Mouse (Mus musculus) midbrain, embryonic 11.5 days (tissue): ENCODE data around the gene Mrpl52. TPM values are rescaled to one million over a fixed set of nuclear protein-coding genes. Genes with fewer than 3 reads are reported as not detected.

Experiments used
- ATAC-seq: fragments of 200-750 bp; cut with Nextera tagmentation; 2 replicates; pipeline ENCODE4 v1.8.0; 2017; ENCODE audit warnings: moderate TSS enrichment, moderate library complexity; ENCODE audit not compliant: low FRiP score
- DNase-seq: peaks from one replicate; pipeline ENCODE4 v3.0.0; 2015; ENCODE audit warnings: low spot score; ENCODE audit errors: missing footprints
- H3K27ac ChIP-seq: fragments of 300-500 bp; sonication (generic); 2 replicates; pipeline ENCODE4 v1.5.1; 2014; ENCODE audit warnings: low read depth, low read length
- H3K27me3 ChIP-seq: fragments of 300-500 bp; sonication (generic); 2 replicates; pipeline ENCODE4 v1.6.1; 2014; ENCODE audit warnings: mild to moderate bottlenecking, low read length, moderate library complexity, mixed read lengths; ENCODE audit not compliant: control insufficient read depth, insufficient read depth
- H3K36me3 ChIP-seq: fragments of 300-500 bp; sonication (generic); 2 replicates; pipeline ENCODE4 v1.6.1; 2014; ENCODE audit warnings: mild to moderate bottlenecking, low read length, moderate library complexity, mixed read lengths; ENCODE audit not compliant: control insufficient read depth, insufficient read depth
- H3K4me1 ChIP-seq: fragments of 300-500 bp; sonication (generic); 2 replicates; pipeline ENCODE4 v1.6.1; 2014; ENCODE audit warnings: low read length; ENCODE audit not compliant: control insufficient read depth, insufficient read depth
- H3K4me2 ChIP-seq: fragments of 300-500 bp; sonication (generic); 2 replicates; pipeline ENCODE4 v1.6.1; 2014; ENCODE audit warnings: mild to moderate bottlenecking, moderate library complexity
- H3K4me3 ChIP-seq: fragments of 300-500 bp; sonication (generic); 2 replicates; pipeline ENCODE4 v1.5.1; 2014; ENCODE audit warnings: low read depth, low read length
- H3K9ac ChIP-seq: fragments of 300-500 bp; sonication (generic); 2 replicates; pipeline ENCODE4 v1.6.1; 2014; ENCODE audit warnings: low read length
- H3K9me3 ChIP-seq: fragments of 300-500 bp; sonication (generic); 2 replicates; pipeline ENCODE4 v1.6.1; 2016; ENCODE audit warnings: low read length; ENCODE audit not compliant: control insufficient read depth
- WGBS: fragments of 180-500 bp; shearing (Covaris S2); extraction: QIAGEN DNeasy Blood & Tissue Kit; methylation state at CpG from one replicate; pipeline ENCODE4 v1.1.7; 2014; 5-methylcytosine and 5-hydroxymethylcytosine counted together
- polyA plus RNA-seq: library from polyadenylated mRNA; unstranded; fragments of >200 nt; fragmentation: Nextera tagmentation; extraction: Ambion mirVana; gene quantifications from 2 replicates; pipeline ENCODE4 v1.2.1, GENCODE M21; 2014

Mrpl52 gene
- polyA plus RNA-seq, 1 experiment from 2014 or later, result 238 TPM

GRCm38 (mm10) chr14:54445476-54445875 lies 18.8 kb downstream of the Mrpl52 start:
- no peaks in the 10 kb centered on the region for H3K4me1 ChIP-seq
- H3K4me3 ChIP-seq, result no peak overlapping the region
- no peaks in the 10 kb centered on the region for H3K9me3 ChIP-seq
- H3K27me3 ChIP-seq, result no peaks in the 10 kb centered on the region
- H3K9ac ChIP-seq, result no peak overlapping the region
- DNase-seq (no peak), ATAC-seq (no peak)
- H3K36me3 ChIP-seq, result no peaks in the 10 kb centered on the region
- no peak overlapping the region for H3K4me2 ChIP-seq
- no peak overlapping the region for H3K27ac ChIP-seq
- 58% methylated on average over 3 of the region's 3 CpGs for WGBS

GRCm38 (mm10) chr14:54453566-54453965 lies 26.9 kb downstream of the Mrpl52 start:
- H3K4me3 ChIP-seq, result no peak overlapping the region
- ATAC-seq, result no peak
- H3K27me3 ChIP-seq, result no peaks in the 10 kb centered on the region
- no peak overlapping the region for H3K4me2 ChIP-seq
- DNase-seq, result no peak
- H3K4me1 ChIP-seq, result no peaks in the 10 kb centered on the region
- no peak overlapping the region for H3K9ac ChIP-seq
- H3K36me3 ChIP-seq, result no peaks in the 10 kb centered on the region
- 85% methylated on average over 9 of the region's 9 CpGs for WGBS
- H3K9me3 ChIP-seq, result no peaks in the 10 kb centered on the region
- no peak overlapping the region for H3K27ac ChIP-seq

GRCm38 (mm10) chr14:54454669-54455528 lies 28.2 kb downstream of the Mrpl52 start:
- Histone ChIP-seq H3K9me3 (no peaks in the 10 kb centered on the region), H3K36me3 (no peaks in the 10 kb centered on the region), H3K4me1 (no peaks in the 10 kb centered on the region), H3K27ac (no peak overlapping the region), H3K4me2 (no peak overlapping the region), H3K27me3 (no peaks in the 10 kb centered on the region), H3K4me3 (no peak overlapping the region), H3K9ac (no peak overlapping the region)
- no peak for ATAC-seq
- WGBS, result 88% methylated on average over 11 of the region's 11 CpGs
- DNase-seq, result no peak

GRCm38 (mm10) chr14:54457907-54458569 lies 31.3 kb downstream of the Mrpl52 start:
- H3K9me3 ChIP-seq, result no peaks in the 10 kb centered on the region
- H3K9ac ChIP-seq, result no peak overlapping the region
- DNase-seq (no peak), ATAC-seq (no peak)
- WGBS, result 89% methylated on average over 14 of the region's 14 CpGs
- no peak overlapping the region for H3K27ac ChIP-seq
- H3K27me3 ChIP-seq, result no peaks in the 10 kb centered on the region
- H3K4me3 ChIP-seq, result no peak overlapping the region
- no peaks in the 10 kb centered on the region for H3K36me3 ChIP-seq
- no peak overlapping the region for H3K4me2 ChIP-seq
- H3K4me1 ChIP-seq, result no peaks in the 10 kb centered on the region

- H3K27ac ChIP-seq, result no peak overlapping the region
- H3K4me1 ChIP-seq, result peaks cover 9% of the 10 kb centered on the region
- no peak overlapping the region for H3K9ac ChIP-seq
- no peak for ATAC-seq
- no peaks in the 10 kb centered on the region for H3K36me3 ChIP-seq
- H3K4me3 ChIP-seq, result no peak overlapping the region
- WGBS, result 76% methylated on average over 4 of the region's 4 CpGs
- H3K9me3 ChIP-seq, result no peaks in the 10 kb centered on the region
- H3K4me2 ChIP-seq, result no peak overlapping the region
- H3K27me3 ChIP-seq, result no peaks in the 10 kb centered on the region
- no peak for DNase-seq
Measured at GRCm38 (mm10) chr14:54462146-54462545, 35.4 kb downstream of the Mrpl52 start.

- peaks cover 9% of the 10 kb centered on the region for H3K4me1 ChIP-seq
- peak overlapping the region; percentile 93 for H3K4me2 ChIP-seq
- ATAC-seq, result peak; percentile 52
- 15% methylated on average over 12 of the region's 12 CpGs for WGBS
- no peaks in the 10 kb centered on the region for H3K36me3 ChIP-seq
- no peaks in the 10 kb centered on the region for H3K9me3 ChIP-seq
- no peaks in the 10 kb centered on the region for H3K27me3 ChIP-seq
- no peak overlapping the region for H3K27ac ChIP-seq
- no peak for DNase-seq
- H3K4me3 ChIP-seq, result peak overlapping the region; percentile 75
- H3K9ac ChIP-seq, result peak overlapping the region; percentile 79; the same call in 1 of the 2 replicates
Measured at GRCm38 (mm10) chr14:54463108-54463958, 36.6 kb downstream of the Mrpl52 start.

GRCm38 (mm10) chr14:54463959-54464292 lies 37.2 kb downstream of the Mrpl52 start, which contains the start of gene Lrp10:
Gene Lrp10 (plus strand): TSS chr14:54464137.
- under 1% methylated on average over 35 of the region's 35 CpGs for WGBS
- peak within 1 kb of the TSS; percentile 93 for H3K4me2 ChIP-seq
- H3K27ac ChIP-seq, result peak within 1 kb of the TSS; percentile 50; the same call in 1 of the 2 replicates
- no peaks in the 10 kb centered on the region; the same call in 1 of the 2 replicates for H3K36me3 ChIP-seq
- no peaks in the 10 kb centered on the region for H3K27me3 ChIP-seq
- DNase-seq, result peak; percentile 98
- H3K9me3 ChIP-seq, result no peaks in the 10 kb centered on the region
- H3K4me1 ChIP-seq, result peaks cover 9% of the 10 kb centered on the region
- peak; percentile 94 for ATAC-seq
- peak within 1 kb of the TSS; percentile 79 for H3K9ac ChIP-seq
- peak within 1 kb of the TSS; percentile 75 for H3K4me3 ChIP-seq

- WGBS, result under 1% methylated on average over 50 of the region's 57 CpGs
Measured at GRCm38 (mm10) chr14:54464293-54465005, 37.7 kb downstream of the Mrpl52 start.

More at GRCm38 (mm10) chr14:54464293-54465005, 37.7 kb downstream of the Mrpl52 start:
- Histone ChIP-seq H3K9me3 (no peaks in the 10 kb centered on the region), H3K4me1 (peaks cover 9% of the 10 kb centered on the region), H3K27ac (peak overlapping the region; percentile 50; the same call in 1 of the 2 replicates), H3K4me2 (peak overlapping the region; percentile 93), H3K27me3 (no peaks in the 10 kb centered on the region), H3K4me3 (peak overlapping the region; percentile 75), H3K9ac (peak overlapping the region; percentile 79), H3K36me3 (peaks cover 2% of the 10 kb centered on the region; the same call in 1 of the 2 replicates)
- peak; percentile 92 for DNase-seq
- peak; percentile 84 for ATAC-seq
